Mouse (Mus musculus) liver, embryonic 16.5 days (tissue): ENCODE data around the gene Fam163a. TPM values are rescaled to one million over a fixed set of nuclear protein-coding genes. Genes with fewer than 3 reads are reported as not detected.

Source experiments
- ATAC-seq: fragments of 200-750 bp; cut with Nextera tagmentation; 2 replicates; pipeline ENCODE4 v1.8.0; 2017; ENCODE audit warnings: low read depth, mild to moderate bottlenecking, moderate number of reproducible peaks, moderate library complexity
- H3K27ac ChIP-seq: fragments of 300-500 bp; sonication (generic); 2 replicates; pipeline ENCODE4 v1.5.1; 2014; ENCODE audit warnings: mild to moderate bottlenecking, low read length
- H3K27me3 ChIP-seq: fragments of 300-500 bp; sonication (generic); 2 replicates; pipeline ENCODE4 v1.6.1; 2014; ENCODE audit warnings: low read depth, low read length, mixed read lengths; ENCODE audit not compliant: control insufficient read depth, insufficient read depth
- H3K36me3 ChIP-seq: fragments of 300-500 bp; sonication (generic); 2 replicates; pipeline ENCODE4 v1.6.1; 2014; ENCODE audit warnings: mild to moderate bottlenecking; ENCODE audit not compliant: control insufficient read depth, insufficient read depth
- H3K4me1 ChIP-seq: fragments of 300-500 bp; sonication (generic); 2 replicates; pipeline ENCODE4 v1.6.1; 2014; ENCODE audit warnings: low read depth, low read length, mixed read lengths; ENCODE audit not compliant: control insufficient read depth
- H3K4me2 ChIP-seq: fragments of 300-500 bp; sonication (generic); 2 replicates; pipeline ENCODE4 v1.6.1; 2014; ENCODE audit warnings: low read depth, low read length, mixed read lengths
- H3K4me3 ChIP-seq: fragments of 300-500 bp; sonication (generic); 2 replicates; pipeline ENCODE4 v1.5.1; 2014; ENCODE audit warnings: low read depth, mild to moderate bottlenecking, low read length
- H3K9ac ChIP-seq: fragments of 300-500 bp; sonication (generic); 2 replicates; pipeline ENCODE4 v1.6.1; 2014; ENCODE audit warnings: low read depth, low read length
- H3K9me3 ChIP-seq: fragments of 300-500 bp; sonication (generic); replicated peaks from 2 replicates; pipeline ENCODE4 v1.6.1; 2016; ENCODE audit warnings: low read length; ENCODE audit not compliant: control insufficient read depth
- WGBS: fragments of 180-500 bp; shearing (Covaris S2); extraction: QIAGEN DNeasy Blood & Tissue Kit; methylation state at CpG from one replicate; pipeline ENCODE4 v1.1.7; 2014; ENCODE audit not compliant: insufficient replicate concordance; 5-methylcytosine and 5-hydroxymethylcytosine counted together
- polyA plus RNA-seq: library from polyadenylated mRNA; unstranded; fragments of >200 nt; fragmentation: Nextera tagmentation; extraction: Ambion mirVana; gene quantifications from 2 replicates; pipeline ENCODE4 v1.2.1, GENCODE M21; 2015

Gene Fam163a
- polyA plus RNA-seq, 1 experiment from 2014 or later = 0.02 TPM

GRCm38 (mm10) chr1:156035930-156036737, 168.7 kb downstream of the Fam163a start, which contains the start of gene Tor1aip1:
Tor1aip1 (minus strand) TSS chr1:156036480.
- Histone ChIP-seq H3K4me3 (peak within 1 kb of the TSS; percentile 93), H3K4me1 (peaks cover 28% of the 10 kb centered on the region), H3K4me2 (peak within 1 kb of the TSS; percentile 63), H3K9me3 (no peaks in the 10 kb centered on the region), H3K27me3 (no peaks in the 10 kb centered on the region), H3K9ac (peak within 1 kb of the TSS; percentile 99), H3K27ac (peak within 1 kb of the TSS; percentile 100), H3K36me3 (peaks cover 21% of the 10 kb centered on the region)
- peak; percentile 83 for ATAC-seq
- WGBS = under 1% methylated on average over 59 of the region's 59 CpGs

DNA sequence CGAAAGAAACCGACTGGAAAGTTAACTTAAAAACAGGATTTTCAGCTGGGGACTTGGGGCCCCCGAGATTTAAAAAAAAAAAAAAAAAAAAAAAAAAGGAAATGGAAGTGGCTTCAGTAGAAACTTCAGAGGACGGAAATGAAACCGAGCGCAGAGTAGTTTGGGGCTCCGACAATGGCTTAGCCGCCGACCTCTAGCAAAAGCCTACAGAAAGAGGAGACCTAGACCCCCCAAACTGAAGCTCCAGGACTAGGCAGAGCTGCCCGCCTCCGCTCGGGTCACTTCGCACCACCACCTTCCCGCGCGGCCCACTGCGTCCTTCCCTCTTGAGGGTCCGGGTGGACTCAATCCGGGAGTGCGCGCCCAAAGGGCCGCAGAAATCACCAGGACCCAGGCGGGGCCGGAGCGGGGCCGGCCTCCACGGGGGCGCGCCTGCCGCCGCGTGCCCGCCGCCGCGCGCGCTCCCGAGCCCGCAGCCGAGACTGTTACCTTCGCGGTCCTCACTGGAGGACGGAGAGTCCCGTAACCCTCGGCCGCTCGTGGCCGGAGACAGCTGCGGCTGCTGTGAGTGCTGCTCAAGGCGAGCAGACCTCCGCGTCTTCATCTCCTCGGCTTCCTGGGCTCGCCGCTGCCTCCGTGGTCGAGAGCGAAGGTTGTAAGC, 169.4 kb downstream of the Fam163a start, which contains the start of gene Tor1aip2:
Gene Tor1aip2 (plus strand): TSS at position 135 of the 661 bp plus-strand sequence.
- peak within 1 kb of the TSS; percentile 99 for H3K9ac ChIP-seq
- H3K27me3 ChIP-seq = no peaks in the 10 kb centered on the region
- peak within 1 kb of the TSS; percentile 63 for H3K4me2 ChIP-seq
- H3K4me3 ChIP-seq = peak within 1 kb of the TSS; percentile 93
- ATAC-seq = peak; percentile 82
- no peaks in the 10 kb centered on the region for H3K9me3 ChIP-seq
- under 1% methylated on average over 57 of the region's 59 CpGs for WGBS
- H3K4me1 ChIP-seq = peaks cover 26% of the 10 kb centered on the region
- H3K36me3 ChIP-seq = peaks cover 26% of the 10 kb centered on the region
- H3K27ac ChIP-seq = peak within 1 kb of the TSS; percentile 100

- H3K27me3 ChIP-seq = no peaks in the 10 kb centered on the region
- ATAC-seq = no peak
- WGBS = 24% methylated on average over 1 of the region's 1 CpGs
- peak overlapping the region; percentile 100 for H3K27ac ChIP-seq
- no peaks in the 10 kb centered on the region for H3K9me3 ChIP-seq
- H3K9ac ChIP-seq = peak overlapping the region; percentile 99
- H3K4me2 ChIP-seq = peak overlapping the region; percentile 63
- peak overlapping the region; percentile 93 for H3K4me3 ChIP-seq
- peaks cover 20% of the 10 kb centered on the region for H3K4me1 ChIP-seq
- H3K36me3 ChIP-seq = peaks cover 32% of the 10 kb centered on the region
These were observed 170.2 kb downstream of the Fam163a start for GRCm38 (mm10) chr1:156034661-156035060.

- peaks cover 17% of the 10 kb centered on the region for H3K4me1 ChIP-seq
- H3K4me3 ChIP-seq = no peak overlapping the region
- H3K9ac ChIP-seq = no peak overlapping the region
- 90% methylated on average over 7 of the region's 7 CpGs for WGBS
- no peaks in the 10 kb centered on the region for H3K9me3 ChIP-seq
- peaks cover 38% of the 10 kb centered on the region for H3K36me3 ChIP-seq
- no peak overlapping the region for H3K27ac ChIP-seq
- no peak for ATAC-seq
- H3K27me3 ChIP-seq = no peaks in the 10 kb centered on the region
- peak overlapping the region; percentile 63; the same call in 1 of the 2 replicates for H3K4me2 ChIP-seq
These were observed 170.9 kb downstream of the Fam163a start for GRCm38 (mm10) chr1:156033921-156034320.

GRCm38 (mm10) chr1:156028340-156028975, 176.4 kb downstream of the Fam163a start:
- Histone ChIP-seq H3K4me2 (no peak overlapping the region), H3K36me3 (peaks cover 42% of the 10 kb centered on the region), H3K9ac (no peak overlapping the region), H3K27me3 (no peaks in the 10 kb centered on the region), H3K9me3 (no peaks in the 10 kb centered on the region), H3K4me3 (no peak overlapping the region), H3K27ac (peak overlapping the region; percentile 41), H3K4me1 (peaks cover under 1% of the 10 kb centered on the region)
- 65% methylated on average over 4 of the region's 4 CpGs for WGBS
- no peak for ATAC-seq

DNA sequence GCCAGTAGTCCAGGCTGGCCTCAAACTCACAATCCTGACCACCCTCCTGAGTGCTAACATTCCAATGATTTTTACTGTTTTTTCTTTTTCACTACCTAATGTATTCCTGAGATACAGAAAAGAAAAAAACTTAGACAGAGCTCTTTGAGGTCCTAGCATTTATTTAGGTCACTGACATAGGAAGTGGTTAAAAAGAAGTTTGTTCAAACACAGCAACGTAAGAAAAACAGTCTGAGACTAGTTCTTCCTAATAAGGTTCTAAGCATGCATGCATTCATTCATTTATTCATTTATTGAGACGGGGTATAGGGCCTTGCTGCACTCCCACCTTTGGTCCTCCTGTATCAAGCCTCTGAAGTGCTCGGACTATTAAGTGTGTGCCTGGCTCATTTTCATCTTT, 177.0 kb downstream of the Fam163a start:
- WGBS = 84% methylated on average over 3 of the region's 3 CpGs
- Histone ChIP-seq H3K27me3 (no peaks in the 10 kb centered on the region), H3K27ac (peak overlapping the region; percentile 41), H3K9ac (no peak overlapping the region), H3K4me1 (no peaks in the 10 kb centered on the region), H3K4me3 (no peak overlapping the region), H3K36me3 (peaks cover 37% of the 10 kb centered on the region), H3K9me3 (no peaks in the 10 kb centered on the region), H3K4me2 (no peak overlapping the region)
- ATAC-seq = no peak

Other genes with a start within 250 kb of the Fam163a start
- 4.1 and 4.4 TPM in 2 replicates for gene Cep350, start 231.8 kb downstream of the Fam163a start, polyA plus RNA-seq
- gene Tor1aip2, start 169.6 kb downstream of the Fam163a start, polyA plus RNA-seq = 51.8 and 53.9 TPM in 2 replicates
- 18.6 and 19.1 TPM in 2 replicates for gene Tor1aip1, start 168.5 kb downstream of the Fam163a start, polyA plus RNA-seq
- gene Tdrd5, start 98.6 kb upstream of the Fam163a start, polyA plus RNA-seq = 0.04 and 0.07 TPM in 2 replicates
- gene Nphs2, start 105.7 kb upstream of the Fam163a start, polyA plus RNA-seq = 0.02 TPM in 1 of 2 replicates, not detected in the other
- 452 and 507 TPM in 2 replicates for gene Gm2000, start 161.0 kb upstream of the Fam163a start, polyA plus RNA-seq
- 0.08 and 0.21 TPM in 2 replicates for gene Axdnd1, start 216.1 kb upstream of the Fam163a start, polyA plus RNA-seq